Mouse (Mus musculus): Measurements from ENCODE around the gene Rpgrip1l.

GRCm38 (mm10) chr8:91176176-91176575 lies 136.9 kb downstream of the Rpgrip1l start:
- no peak for TF ChIP-seq POLR2A (IDR thresholded peaks at IDR 0.05; ENCODE audit: insufficient read depth, low read depth, low read length)
- no peak for TF ChIP-seq CTCF (IDR thresholded peaks at IDR 0.05; ENCODE audit: insufficient read depth, low read depth, low read length)
